Mouse (Mus musculus) hindbrain, embryonic 15.5 days (tissue): ENCODE data around the gene Tuft1. TPM values are rescaled to one million over a fixed set of nuclear protein-coding genes. Genes with fewer than 3 reads are reported as not detected.
A peak's percentile ranks its signal among the peaks of the same experiment; 100 is the strongest.

Source experiments
- ATAC-seq: fragments of 200-750 bp; cut with Nextera tagmentation; 2 replicates; pipeline ENCODE4 v1.8.0; 2017; ENCODE audit warnings: low read depth, moderate number of reproducible peaks, moderate TSS enrichment; ENCODE audit not compliant: low FRiP score
- H3K27ac ChIP-seq: fragments of 300-500 bp; sonication (generic); replicated peaks from 2 replicates; pipeline ENCODE4 v1.5.1; 2015; ENCODE audit warnings: mild to moderate bottlenecking, inconsistent platforms
- H3K27me3 ChIP-seq: fragments of 300-500 bp; sonication (generic); 2 replicates; pipeline ENCODE4 v1.6.1; 2015; ENCODE audit warnings: control low read depth, inconsistent platforms
- H3K36me3 ChIP-seq: fragments of 300-500 bp; sonication (generic); 2 replicates; pipeline ENCODE4 v1.6.1; 2015; ENCODE audit warnings: control low read depth, inconsistent platforms
- H3K4me1 ChIP-seq: fragments of 300-500 bp; sonication (generic); replicated peaks from 2 replicates; pipeline ENCODE4 v1.6.1; 2015; ENCODE audit warnings: control low read depth, inconsistent platforms
- H3K4me2 ChIP-seq: fragments of 300-500 bp; sonication (generic); 2 replicates; pipeline ENCODE4 v1.6.1; 2015; ENCODE audit warnings: moderate library complexity, mild to moderate bottlenecking, inconsistent platforms
- H3K4me3 ChIP-seq: fragments of 300-500 bp; sonication (generic); 2 replicates; pipeline ENCODE4 v1.5.1; 2015; ENCODE audit warnings: mild to moderate bottlenecking, inconsistent platforms
- H3K9ac ChIP-seq: fragments of 300-500 bp; sonication (generic); 2 replicates; pipeline ENCODE4 v1.6.1; 2015; ENCODE audit warnings: inconsistent platforms
- H3K9me3 ChIP-seq: fragments of 300-500 bp; sonication (generic); 2 replicates; pipeline ENCODE4 v1.6.1; 2016; ENCODE audit warnings: control low read depth, inconsistent platforms
- WGBS: fragments of 180-500 bp; shearing (Covaris S2); methylation state at CpG from one replicate; pipeline ENCODE4 v1.1.7; 2015; 5-methylcytosine and 5-hydroxymethylcytosine counted together
- polyA plus RNA-seq: library from polyadenylated mRNA; unstranded; fragments of >200 nt; fragmentation: Nextera tagmentation; extraction: Ambion mirVana; gene quantifications from 2 replicates; pipeline ENCODE4 v1.2.1, GENCODE M21; 2015

The Tuft1 gene
- polyA plus RNA-seq, 1 experiment from 2014 or later: 8.0 TPM

DNA sequence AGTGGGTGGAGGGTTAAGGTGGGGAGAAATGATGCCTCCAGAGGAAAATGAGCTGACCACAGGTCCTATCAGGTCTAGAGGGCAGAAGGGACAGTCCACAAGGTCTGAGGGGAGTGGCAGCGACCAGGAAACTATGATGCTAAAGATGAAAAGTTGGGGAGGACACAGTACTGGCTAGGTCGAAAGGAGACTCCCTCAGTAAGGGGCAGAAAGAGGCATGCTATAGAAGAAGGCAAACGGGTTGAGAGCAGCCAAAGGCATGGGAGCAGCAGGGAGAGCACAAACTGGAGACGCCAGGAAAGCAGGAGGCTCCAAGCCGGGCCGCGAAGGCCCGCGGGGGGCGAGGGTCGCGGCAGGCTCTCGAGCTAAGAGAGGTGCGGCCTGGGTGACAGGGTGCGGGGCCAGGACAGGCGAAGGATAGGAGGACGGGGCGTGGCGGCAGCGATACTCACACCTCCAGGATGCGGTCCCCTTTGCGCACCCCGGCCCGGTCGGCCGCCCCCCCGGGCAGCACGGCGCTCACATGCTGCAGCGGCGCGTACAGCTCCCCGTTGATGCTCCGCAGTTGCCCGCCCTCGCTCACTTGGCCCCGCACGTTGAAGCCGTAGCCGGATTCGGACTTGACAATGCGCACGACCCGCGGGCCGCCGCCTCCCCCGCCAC is 76.7 kb downstream of the Tuft1 start:
- H3K9me3 ChIP-seq: no peaks in the 10 kb centered on the region
- WGBS: under 1% methylated on average over 40 of the region's 48 CpGs
- peak overlapping the region; percentile 83 for H3K9ac ChIP-seq
- ATAC-seq: peak; percentile 83
- H3K4me1 ChIP-seq: peaks cover 34% of the 10 kb centered on the region
- peak overlapping the region; percentile 86 for H3K4me3 ChIP-seq
- H3K27me3 ChIP-seq: no peaks in the 10 kb centered on the region
- peak overlapping the region; percentile 67 for H3K4me2 ChIP-seq
- no peaks in the 10 kb centered on the region for H3K36me3 ChIP-seq
- H3K27ac ChIP-seq: peak overlapping the region; percentile 95

DNA sequence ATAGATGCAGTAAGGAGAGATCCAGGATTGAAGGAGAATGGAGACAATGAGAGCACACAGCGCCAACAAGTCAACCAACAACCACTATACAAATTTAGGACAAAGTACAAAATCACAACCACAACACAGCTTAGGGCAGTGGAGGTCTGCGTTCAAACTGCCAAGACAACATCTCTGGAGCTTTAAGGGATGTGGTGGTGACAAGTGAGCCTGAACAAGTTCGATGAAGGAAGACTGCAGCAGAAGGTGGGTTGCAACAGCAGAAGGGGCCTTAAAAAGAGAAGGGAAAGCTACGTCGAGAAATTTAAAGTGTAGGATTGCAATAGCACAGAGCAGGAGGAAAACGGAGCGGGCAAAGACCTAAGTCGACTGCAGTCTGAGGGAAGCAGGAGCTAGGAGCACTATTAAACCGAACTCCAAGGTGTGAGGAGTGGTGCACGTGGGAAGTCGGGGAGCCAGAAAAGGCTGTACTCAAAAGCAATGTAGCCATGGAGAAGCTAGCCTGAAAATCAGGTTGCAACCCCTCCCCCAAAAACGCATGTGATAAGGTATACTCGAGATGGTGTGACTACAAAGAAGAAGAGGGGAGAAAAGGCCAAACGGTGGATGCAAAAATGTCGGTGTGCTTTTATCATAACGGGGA is 77.4 kb downstream of the Tuft1 start:
- no peak for ATAC-seq
- no peaks in the 10 kb centered on the region for H3K27me3 ChIP-seq
- no peaks in the 10 kb centered on the region for H3K9me3 ChIP-seq
- 1% methylated on average over 16 of the region's 16 CpGs for WGBS
- H3K9ac ChIP-seq: peak overlapping the region; percentile 83
- H3K4me2 ChIP-seq: peak overlapping the region; percentile 67
- H3K27ac ChIP-seq: peak overlapping the region; percentile 95
- peaks cover 34% of the 10 kb centered on the region for H3K4me1 ChIP-seq
- no peaks in the 10 kb centered on the region for H3K36me3 ChIP-seq
- H3K4me3 ChIP-seq: peak overlapping the region; percentile 86

DNA sequence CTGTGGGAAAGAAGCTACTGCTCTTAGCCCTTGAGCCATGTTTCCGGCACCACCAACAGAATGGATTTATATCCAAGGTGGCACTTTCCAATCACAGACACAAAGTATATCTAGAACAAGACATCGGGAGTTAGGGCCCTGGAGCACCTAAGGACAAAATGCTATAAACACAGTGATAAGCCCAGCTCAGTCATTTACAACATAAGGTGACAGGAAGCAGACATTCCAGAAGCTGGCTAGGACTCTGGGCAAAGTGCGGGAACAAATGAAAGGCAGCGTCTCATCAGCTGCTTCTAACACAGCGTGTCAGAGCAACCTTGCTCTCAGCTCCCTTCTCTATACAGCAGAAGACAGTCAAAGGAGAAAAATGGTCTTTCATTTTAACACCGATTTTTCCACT is 84.2 kb downstream of the Tuft1 start:
- ATAC-seq: no peak
- H3K9ac ChIP-seq: no peak overlapping the region
- 83% methylated on average over 6 of the region's 6 CpGs for WGBS
- H3K4me2 ChIP-seq: no peak overlapping the region
- H3K4me3 ChIP-seq: no peak overlapping the region
- no peak overlapping the region for H3K27ac ChIP-seq
- no peaks in the 10 kb centered on the region for H3K27me3 ChIP-seq
- H3K4me1 ChIP-seq: peaks cover 17% of the 10 kb centered on the region
- H3K9me3 ChIP-seq: no peaks in the 10 kb centered on the region
- no peaks in the 10 kb centered on the region for H3K36me3 ChIP-seq

DNA sequence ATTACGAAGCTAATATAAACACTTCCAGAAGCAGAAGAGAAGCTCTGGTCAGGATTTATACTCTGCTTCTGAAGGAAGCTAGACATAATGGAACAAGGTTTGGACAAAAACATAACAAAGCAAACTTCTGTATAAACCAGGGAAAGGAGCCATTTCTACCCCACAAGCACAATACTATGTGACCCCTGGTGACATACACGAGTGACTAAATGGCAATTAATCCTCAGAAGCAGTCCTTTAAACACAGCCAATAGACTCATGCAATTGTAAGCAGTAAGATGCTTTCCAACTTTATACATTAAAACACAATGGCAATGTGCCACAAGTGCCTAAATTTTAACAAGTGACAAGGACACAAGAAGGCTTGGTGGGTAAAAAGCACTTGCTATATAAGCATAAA is 91.4 kb downstream of the Tuft1 start:
- no peak for ATAC-seq
- 54% methylated on average over 2 of the region's 2 CpGs for WGBS
- no peak overlapping the region for H3K4me3 ChIP-seq
- H3K4me2 ChIP-seq: no peak overlapping the region
- H3K4me1 ChIP-seq: 0 out of 2 replicates have a peak, but pooled peaks cover 2% of the 10 kb centered on the region
- no peaks in the 10 kb centered on the region for H3K36me3 ChIP-seq
- H3K27me3 ChIP-seq: no peaks in the 10 kb centered on the region
- no peaks in the 10 kb centered on the region for H3K9me3 ChIP-seq
- no peak overlapping the region for H3K27ac ChIP-seq
- H3K9ac ChIP-seq: no peak overlapping the region

- H3K4me2 ChIP-seq: no peak overlapping the region
- 77% methylated on average over 2 of the region's 2 CpGs for WGBS
- H3K4me1 ChIP-seq: 0 out of 2 replicates have a peak, but pooled peaks cover 2% of the 10 kb centered on the region
- no peak for ATAC-seq
- H3K9ac ChIP-seq: no peak overlapping the region
- H3K36me3 ChIP-seq: peaks cover 3% of the 10 kb centered on the region; the same call in 1 of the 2 replicates
- H3K9me3 ChIP-seq: no peaks in the 10 kb centered on the region
- no peak overlapping the region for H3K27ac ChIP-seq
- no peak overlapping the region for H3K4me3 ChIP-seq
- H3K27me3 ChIP-seq: no peaks in the 10 kb centered on the region
These were observed 93.1 kb downstream of the Tuft1 start for GRCm38 (mm10) chr3:94565557-94565956.

GRCm38 (mm10) chr3:94565127-94565526 is 93.5 kb downstream of the Tuft1 start:
- 0 out of 2 replicates have a peak, but pooled peaks cover 2% of the 10 kb centered on the region for H3K4me1 ChIP-seq
- H3K27me3 ChIP-seq: no peaks in the 10 kb centered on the region
- peaks cover 4% of the 10 kb centered on the region; the same call in 1 of the 2 replicates for H3K36me3 ChIP-seq
- H3K27ac ChIP-seq: no peak overlapping the region
- no peak overlapping the region for H3K9ac ChIP-seq
- 65% methylated on average over 3 of the region's 3 CpGs for WGBS
- no peak overlapping the region for H3K4me3 ChIP-seq
- H3K4me2 ChIP-seq: no peak overlapping the region
- H3K9me3 ChIP-seq: no peaks in the 10 kb centered on the region
- no peak for ATAC-seq

DNA sequence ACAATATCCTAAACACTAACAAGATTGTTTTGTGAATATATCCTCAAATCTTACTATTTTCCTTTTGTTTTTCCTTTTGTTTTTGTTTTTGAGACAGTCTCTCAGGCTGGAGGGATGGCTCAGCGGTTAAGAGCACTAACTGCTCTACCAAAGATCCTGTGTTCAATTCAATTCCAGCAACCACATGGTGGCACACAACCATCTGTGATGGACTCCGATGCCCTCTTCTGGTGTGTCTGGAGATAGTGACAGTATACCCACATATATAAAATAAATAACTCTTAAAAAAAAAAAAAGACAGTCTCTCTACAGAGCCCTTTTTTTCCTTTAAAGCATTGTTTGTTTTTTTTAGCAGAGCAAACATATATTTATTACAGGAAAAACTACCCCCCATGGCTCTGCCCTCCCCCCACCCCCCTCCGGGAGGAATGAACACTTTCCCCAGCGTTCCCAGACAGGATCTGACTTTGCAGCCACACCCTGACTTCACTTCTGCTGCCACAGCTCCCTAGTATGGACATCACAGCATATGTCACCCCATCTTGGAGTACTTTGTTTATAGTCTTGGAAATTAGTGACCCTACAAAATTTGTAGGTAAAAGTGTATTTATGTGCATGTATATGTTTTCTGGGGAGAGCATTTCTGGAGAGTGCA is 94.2 kb downstream of the Tuft1 start:
- Histone ChIP-seq H3K36me3 (peaks cover 7% of the 10 kb centered on the region; the same call in 1 of the 2 replicates), H3K4me2 (no peak overlapping the region), H3K9ac (no peak overlapping the region), H3K4me1 (0 out of 2 replicates have a peak, but pooled peaks cover 2% of the 10 kb centered on the region), H3K27ac (no peak overlapping the region), H3K9me3 (no peaks in the 10 kb centered on the region), H3K27me3 (no peaks in the 10 kb centered on the region), H3K4me3 (no peak overlapping the region)
- 77% methylated on average over 4 of the region's 4 CpGs for WGBS
- ATAC-seq: no peak

GRCm38 (mm10) chr3:94563163-94563562 is 95.5 kb downstream of the Tuft1 start:
- no peaks in the 10 kb centered on the region for H3K27me3 ChIP-seq
- no peak overlapping the region for H3K4me3 ChIP-seq
- no peak overlapping the region for H3K9ac ChIP-seq
- 0 out of 2 replicates have a peak, but pooled peaks cover 2% of the 10 kb centered on the region for H3K4me1 ChIP-seq
- no peak overlapping the region for H3K4me2 ChIP-seq
- no peak overlapping the region for H3K27ac ChIP-seq
- ATAC-seq: no peak
- no peaks in the 10 kb centered on the region for H3K9me3 ChIP-seq
- peaks cover 10% of the 10 kb centered on the region; the same call in 1 of the 2 replicates for H3K36me3 ChIP-seq
- WGBS: 94% methylated on average over 3 of the region's 3 CpGs

Other genes starting within 250 kb of the Tuft1 start
- gene Tdrkh, start 245.6 kb downstream of the Tuft1 start, polyA plus RNA-seq: 50.7 and 53.5 TPM in 2 replicates
- 60.6 and 61.0 TPM in 2 replicates for gene Mrpl9, start 215.6 kb downstream of the Tuft1 start, polyA plus RNA-seq
- 1.4 and 1.6 TPM in 2 replicates for gene Oaz3, start 215.0 kb downstream of the Tuft1 start, polyA plus RNA-seq
- 219 and 232 TPM in 2 replicates for gene Celf3, start 180.6 kb downstream of the Tuft1 start, polyA plus RNA-seq
- gene Riiad1, start 178.5 kb downstream of the Tuft1 start, polyA plus RNA-seq: 20.0 and 21.0 TPM in 2 replicates
- gene Snx27, start 76.2 kb downstream of the Tuft1 start, polyA plus RNA-seq: 95.4 and 100 TPM in 2 replicates
- not detected in 2 replicates for gene Gm10972, start 15.8 kb downstream of the Tuft1 start, polyA plus RNA-seq
- 0.37 and 0.65 TPM in 2 replicates for gene Selenbp2, start 34.7 kb upstream of the Tuft1 start, polyA plus RNA-seq
- gene Cgn, start 127.6 kb upstream of the Tuft1 start, polyA plus RNA-seq: 13.5 and 14.3 TPM in 2 replicates
- gene Pogz, start 178.7 kb upstream of the Tuft1 start, polyA plus RNA-seq: 20.6 and 21.1 TPM in 2 replicates
- 352 and 354 TPM in 2 replicates for gene Psmb4, start 228.1 kb upstream of the Tuft1 start, polyA plus RNA-seq